Mouse (Mus musculus) limb, embryonic 14.5 days (tissue): ENCODE measurements around the gene Mcm2. TPM values are rescaled to one million over a fixed set of nuclear protein-coding genes. Genes with fewer than 3 reads are reported as not detected.

Experiments used
- ATAC-seq: fragments of 200-750 bp; cut with Nextera tagmentation; 2 replicates; pipeline ENCODE4 v1.8.0; 2017; ENCODE audit warnings: low read depth, moderate number of reproducible peaks, moderate TSS enrichment; ENCODE audit not compliant: low FRiP score
- DNase-seq: peaks from one replicate; pipeline ENCODE4 v3.0.0-alpha.2; 2015; ENCODE audit warnings: low spot score
- H3K27ac ChIP-seq: fragments of 300-500 bp; sonication (generic); replicated peaks from 2 replicates; pipeline ENCODE4 v1.5.1; 2014; ENCODE audit warnings: low read depth, mild to moderate bottlenecking, low read length, moderate library complexity, mixed read lengths
- H3K27me3 ChIP-seq: fragments of 300-500 bp; sonication (generic); 2 replicates; pipeline ENCODE4 v1.6.1; 2014; ENCODE audit warnings: low read length, mixed read lengths; ENCODE audit not compliant: control insufficient read depth, insufficient read depth
- H3K36me3 ChIP-seq: fragments of 300-500 bp; sonication (generic); 2 replicates; pipeline ENCODE4 v1.6.1; 2014; ENCODE audit warnings: mild to moderate bottlenecking, low read length, moderate library complexity, mixed read lengths; ENCODE audit not compliant: control insufficient read depth, insufficient read depth
- H3K4me1 ChIP-seq: fragments of 300-500 bp; sonication (generic); 2 replicates; pipeline ENCODE4 v1.6.1; 2014; ENCODE audit warnings: antibody characterized with exemption, low read length, mixed read lengths; ENCODE audit not compliant: control insufficient read depth, insufficient read depth
- H3K4me2 ChIP-seq: fragments of 300-500 bp; sonication (generic); replicated peaks from 2 replicates; pipeline ENCODE4 v1.6.1; 2014; ENCODE audit warnings: low read depth, mild to moderate bottlenecking, low read length, moderate library complexity; ENCODE audit not compliant: severe bottlenecking
- H3K4me3 ChIP-seq: fragments of 300-500 bp; sonication (generic); replicated peaks from 2 replicates; pipeline ENCODE4 v1.5.1; 2014; ENCODE audit warnings: low read length
- H3K9ac ChIP-seq: fragments of 300-500 bp; sonication (generic); 2 replicates; pipeline ENCODE4 v1.6.1; 2014; ENCODE audit warnings: mild to moderate bottlenecking, low read depth, low read length, moderate library complexity; ENCODE audit not compliant: severe bottlenecking
- H3K9me3 ChIP-seq: fragments of 300-500 bp; sonication (generic); 2 replicates; pipeline ENCODE4 v1.6.1; 2016; ENCODE audit warnings: low read length; ENCODE audit not compliant: control insufficient read depth
- POLR2A ChIP-seq: fragments of 200-500 bp; IDR thresholded peaks from 2 replicates; pipeline ENCODE4 v1.8.0; 2012; ENCODE audit warnings: inconsistent platforms, mild to moderate bottlenecking, moderate library complexity, borderline replicate concordance; ENCODE audit not compliant: insufficient read depth, insufficient read length; ENCODE audit errors: extremely low read depth
- WGBS: fragments of 180-500 bp; shearing (Covaris S2); extraction: QIAGEN DNeasy Blood & Tissue Kit; methylation state at CpG from one replicate; pipeline ENCODE4 v1.1.7; 2014; 5-methylcytosine and 5-hydroxymethylcytosine counted together
- polyA plus RNA-seq, 2 experiments: library from polyadenylated mRNA; depleted of rRNA in 1 of 2; stranded (reverse) in 1 of 2; unstranded in 1 of 2; fragments of >200 nt; fragmentation: Nextera tagmentation in 1 of 2; extraction: Ambion mirVana in 1 of 2; gene quantifications; 2 replicates each; pipeline versions ENCODE4 v1.2.1 to v1.2.3; 2012 to 2014

The Mcm2 gene
- polyA plus RNA-seq, 2 experiments = 107 to 108 TPM

- Histone ChIP-seq H3K27ac (peak overlapping the region; percentile 94; the same call in 1 of the 2 replicates), H3K27me3 (no peaks in the 10 kb centered on the region), H3K9me3 (no peaks in the 10 kb centered on the region), H3K4me1 (peaks cover 30% of the 10 kb centered on the region), H3K36me3 (peaks cover 6% of the 10 kb centered on the region), H3K4me2 (peak overlapping the region; percentile 94), H3K9ac (peak overlapping the region; percentile 87), H3K4me3 (peak overlapping the region; percentile 81)
- TF ChIP-seq POLR2A = no peak
- ATAC-seq (no peak), DNase-seq (peak; percentile 22)
- 10% methylated on average over 5 of the region's 5 CpGs for WGBS
These were observed 2.9 kb upstream of the Mcm2 start for GRCm38 (mm10) chr6:88901471-88901870.

DNA sequence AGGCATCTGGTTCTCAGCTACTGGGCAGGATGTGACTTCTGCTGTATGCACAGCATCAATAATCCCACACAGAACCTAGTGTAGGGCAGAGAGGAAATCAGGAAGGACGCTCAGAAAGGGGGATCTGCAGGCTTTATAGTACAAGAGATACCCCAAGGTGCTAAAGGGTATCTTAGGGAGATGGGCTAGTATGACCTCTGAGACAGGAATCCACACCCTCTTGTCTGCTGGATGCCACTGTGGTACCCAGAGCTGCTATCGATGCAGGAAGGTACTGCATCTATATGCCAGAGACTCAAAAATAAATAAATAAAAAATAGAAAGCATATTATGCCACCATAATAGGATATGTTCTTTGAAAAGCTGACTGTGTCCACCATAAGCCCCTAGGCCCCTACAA, 1.0 kb upstream of the Mcm2 start:
- peaks cover 24% of the 10 kb centered on the region for H3K36me3 ChIP-seq
- WGBS = 89% methylated on average over 2 of the region's 2 CpGs
- no peaks in the 10 kb centered on the region for H3K9me3 ChIP-seq
- ATAC-seq (no peak), DNase-seq (no peak)
- no peak overlapping the region for H3K4me2 ChIP-seq
- H3K27me3 ChIP-seq = no peaks in the 10 kb centered on the region
- peaks cover 30% of the 10 kb centered on the region for H3K4me1 ChIP-seq
- H3K4me3 ChIP-seq = no peak overlapping the region
- no peak overlapping the region for H3K9ac ChIP-seq
- TF ChIP-seq POLR2A = no peak
- H3K27ac ChIP-seq = no peak overlapping the region

DNA sequence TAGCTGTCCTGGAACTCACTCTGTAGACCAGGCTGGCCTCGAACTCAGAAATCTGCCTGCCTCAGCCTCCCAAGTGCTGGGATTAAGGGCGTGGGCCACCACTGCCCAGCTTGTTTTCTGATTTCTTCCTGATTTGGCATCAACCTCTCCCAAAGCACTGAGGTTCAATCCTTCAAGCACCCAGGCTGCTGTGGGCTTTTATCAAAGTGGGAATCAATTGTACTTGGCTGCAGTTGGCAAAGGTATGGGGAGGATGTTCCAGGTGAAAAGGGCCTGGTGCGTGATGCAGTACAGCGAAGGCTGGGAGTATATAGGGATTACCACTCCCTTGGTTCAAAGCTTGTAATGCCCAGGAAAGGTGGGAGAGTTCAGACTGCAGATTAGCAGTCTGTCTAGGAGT, 506 bp upstream of the Mcm2 start:
- Histone ChIP-seq H3K9ac (no peak overlapping the region), H3K4me3 (peak overlapping the region; percentile 78), H3K27ac (no peak overlapping the region), H3K4me2 (peak overlapping the region; percentile 70), H3K36me3 (peaks cover 29% of the 10 kb centered on the region), H3K4me1 (peaks cover 27% of the 10 kb centered on the region), H3K9me3 (no peaks in the 10 kb centered on the region), H3K27me3 (no peaks in the 10 kb centered on the region)
- no peak for DNase-seq
- no peak for ATAC-seq
- TF ChIP-seq POLR2A = no peak
- 62% methylated on average over 4 of the region's 4 CpGs for WGBS

DNA sequence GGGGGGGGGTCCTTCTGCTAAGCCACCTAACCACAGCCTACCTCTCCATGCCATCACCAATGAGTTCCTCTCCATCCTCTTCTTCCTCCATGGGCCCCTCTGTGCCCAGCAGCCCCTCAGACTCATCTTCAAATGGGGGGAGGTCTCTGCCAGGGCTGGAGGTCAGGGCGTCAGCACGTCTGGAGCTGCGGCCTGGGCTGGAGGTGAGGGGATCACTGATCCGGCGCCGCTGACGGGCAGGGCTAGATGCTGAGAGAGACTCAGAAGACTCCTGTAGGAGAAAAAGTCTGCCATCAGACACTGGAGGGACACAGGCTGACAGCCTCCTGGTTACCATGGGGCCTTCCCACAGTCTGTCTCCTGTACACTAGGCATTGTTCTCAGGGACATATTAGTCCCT, 1.3 kb downstream of the Mcm2 start:
- Histone ChIP-seq H3K36me3 (peaks cover 46% of the 10 kb centered on the region), H3K4me2 (peak overlapping the region; percentile 70), H3K9me3 (no peaks in the 10 kb centered on the region), H3K27me3 (no peaks in the 10 kb centered on the region), H3K4me1 (peaks cover 15% of the 10 kb centered on the region; the same call in 1 of the 2 replicates), H3K9ac (peak overlapping the region; percentile 38), H3K27ac (no peak overlapping the region), H3K4me3 (peak overlapping the region; percentile 78)
- 67% methylated on average over 7 of the region's 7 CpGs for WGBS
- TF ChIP-seq POLR2A = no peak
- ATAC-seq (no peak), DNase-seq (no peak)

- no peak for ATAC-seq
- Histone ChIP-seq H3K9ac (no peak overlapping the region), H3K27me3 (no peaks in the 10 kb centered on the region), H3K27ac (no peak overlapping the region), H3K36me3 (peaks cover 59% of the 10 kb centered on the region), H3K4me1 (peaks cover 8% of the 10 kb centered on the region; the same call in 1 of the 2 replicates), H3K9me3 (no peaks in the 10 kb centered on the region), H3K4me2 (no peak overlapping the region), H3K4me3 (no peak overlapping the region)
- DNase-seq = no peak
- WGBS = 87% methylated on average over 6 of the region's 6 CpGs
- no peak for TF ChIP-seq POLR2A
These were observed 2.6 kb downstream of the Mcm2 start for GRCm38 (mm10) chr6:88895943-88896342.

GRCm38 (mm10) chr6:88893559-88893958, 5.0 kb downstream of the Mcm2 start:
- H3K27ac ChIP-seq = no peak overlapping the region
- H3K4me1 ChIP-seq = peaks cover 8% of the 10 kb centered on the region; the same call in 1 of the 2 replicates
- no peak overlapping the region for H3K4me2 ChIP-seq
- no peak overlapping the region for H3K9ac ChIP-seq
- H3K27me3 ChIP-seq = no peaks in the 10 kb centered on the region
- peak; percentile 47 for DNase-seq
- WGBS = 68% methylated on average over 5 of the region's 5 CpGs
- TF ChIP-seq POLR2A = no peak
- peaks cover 83% of the 10 kb centered on the region for H3K36me3 ChIP-seq
- no peak overlapping the region for H3K4me3 ChIP-seq
- H3K9me3 ChIP-seq = no peaks in the 10 kb centered on the region
- ATAC-seq = no peak
